Mouse (Mus musculus): Measurements from ENCODE around the gene Tmem252. TPM values are rescaled to one million over a fixed set of nuclear protein-coding genes. Genes with fewer than 3 reads are reported as not detected.

Tmem252 gene
- polyA plus RNA-seq, 1 experiment from 2014 or later = 0.97 TPM

- no peaks in the 10 kb centered on the region for H3K9me3 ChIP-seq (replicated peaks; ENCODE audit: control insufficient read depth, low read length)
- H3K4me3 ChIP-seq (ENCODE audit: low read depth, low read length) = no peak overlapping the region
- 85% methylated on average over 8 of the region's 8 CpGs for WGBS
- H3K4me2 ChIP-seq (ENCODE audit: low read length) = no peak overlapping the region
- no peaks in the 10 kb centered on the region for H3K27me3 ChIP-seq (replicated peaks; ENCODE audit: control insufficient read depth, insufficient read depth, low read length)
- no peak overlapping the region for H3K9ac ChIP-seq (ENCODE audit: low read length)
- peaks cover 9% of the 10 kb centered on the region; the same call in 1 of the 2 replicates for H3K4me1 ChIP-seq (ENCODE audit: control insufficient read depth, insufficient read depth, low read length)
- no peak overlapping the region for H3K27ac ChIP-seq (ENCODE audit: low read depth, low read length)
- DNase-seq (ENCODE audit: low spot score) (no peak), ATAC-seq (no peak)
- no peaks in the 10 kb centered on the region for H3K36me3 ChIP-seq (ENCODE audit: control insufficient read depth, insufficient read depth, low read length)
These were observed 25.8 kb upstream of the Tmem252 start for GRCm38 (mm10) chr19:24648016-24648415.

- Histone ChIP-seq H3K36me3 (ENCODE audit: control insufficient read depth, insufficient read depth, low read length) (no peaks in the 10 kb centered on the region), H3K4me1 (ENCODE audit: control insufficient read depth, insufficient read depth, low read length) (peaks cover 9% of the 10 kb centered on the region; the same call in 1 of the 2 replicates), H3K27me3 (replicated peaks; ENCODE audit: control insufficient read depth, insufficient read depth, low read length) (no peaks in the 10 kb centered on the region), H3K4me3 (ENCODE audit: low read depth, low read length) (no peak overlapping the region), H3K9me3 (replicated peaks; ENCODE audit: control insufficient read depth, low read length) (no peaks in the 10 kb centered on the region), H3K27ac (ENCODE audit: low read depth, low read length) (no peak overlapping the region), H3K9ac (ENCODE audit: low read length) (no peak overlapping the region), H3K4me2 (ENCODE audit: low read length) (no peak overlapping the region)
- 55% methylated on average over 8 of the region's 8 CpGs for WGBS
- DNase-seq (ENCODE audit: low spot score) = peak; percentile 23
- ATAC-seq = peak; percentile 30; the same call in 1 of the 2 replicates
These were observed 23.4 kb upstream of the Tmem252 start for GRCm38 (mm10) chr19:24650428-24650827.

GRCm38 (mm10) chr19:24651595-24651994, 22.2 kb upstream of the Tmem252 start:
- H3K4me1 ChIP-seq (ENCODE audit: control insufficient read depth, insufficient read depth, low read length) = peaks cover 9% of the 10 kb centered on the region; the same call in 1 of the 2 replicates
- H3K27ac ChIP-seq (ENCODE audit: low read depth, low read length) = 0 out of 2 replicates have a peak overlapping the region, but pooled peaks have one; percentile 46
- no peak overlapping the region for H3K4me3 ChIP-seq (ENCODE audit: low read depth, low read length)
- no peak overlapping the region for H3K4me2 ChIP-seq (ENCODE audit: low read length)
- H3K36me3 ChIP-seq (ENCODE audit: control insufficient read depth, insufficient read depth, low read length) = no peaks in the 10 kb centered on the region
- H3K9me3 ChIP-seq (replicated peaks; ENCODE audit: control insufficient read depth, low read length) = no peaks in the 10 kb centered on the region
- ATAC-seq (no peak), DNase-seq (ENCODE audit: low spot score) (peak; percentile 17)
- H3K9ac ChIP-seq (ENCODE audit: low read length) = no peak overlapping the region
- no peaks in the 10 kb centered on the region for H3K27me3 ChIP-seq (replicated peaks; ENCODE audit: control insufficient read depth, insufficient read depth, low read length)
- WGBS = 17% methylated on average over 2 of the region's 2 CpGs

GRCm38 (mm10) chr19:24652342-24653019, 21.3 kb upstream of the Tmem252 start:
- H3K4me2 ChIP-seq (ENCODE audit: low read length) = no peak overlapping the region
- WGBS = 28% methylated on average over 6 of the region's 6 CpGs

GRCm38 (mm10) chr19:24653230-24653799, 20.5 kb upstream of the Tmem252 start:
- Histone ChIP-seq H3K9me3 (replicated peaks; ENCODE audit: control insufficient read depth, low read length) (no peaks in the 10 kb centered on the region), H3K27ac (ENCODE audit: low read depth, low read length) (no peak overlapping the region), H3K36me3 (ENCODE audit: control insufficient read depth, insufficient read depth, low read length) (no peaks in the 10 kb centered on the region), H3K27me3 (replicated peaks; ENCODE audit: control insufficient read depth, insufficient read depth, low read length) (no peaks in the 10 kb centered on the region), H3K4me3 (ENCODE audit: low read depth, low read length) (no peak overlapping the region), H3K4me2 (ENCODE audit: low read length) (no peak overlapping the region), H3K9ac (ENCODE audit: low read length) (no peak overlapping the region), H3K4me1 (ENCODE audit: control insufficient read depth, insufficient read depth, low read length) (peaks cover 9% of the 10 kb centered on the region; the same call in 1 of the 2 replicates)
- no peak for ATAC-seq
- WGBS = 81% methylated on average over 9 of the region's 9 CpGs
- no peak for DNase-seq (ENCODE audit: low spot score)

More at GRCm38 (mm10) chr19:24652342-24653019, 21.3 kb upstream of the Tmem252 start:
- DNase-seq (ENCODE audit: low spot score) (peak; percentile 74), ATAC-seq (peak; percentile 78; the same call in 1 of the 2 replicates)
- Histone ChIP-seq H3K9me3 (replicated peaks; ENCODE audit: control insufficient read depth, low read length) (no peaks in the 10 kb centered on the region), H3K4me3 (ENCODE audit: low read depth, low read length) (no peak overlapping the region), H3K27ac (ENCODE audit: low read depth, low read length) (peak overlapping the region; percentile 72), H3K9ac (ENCODE audit: low read length) (no peak overlapping the region), H3K36me3 (ENCODE audit: control insufficient read depth, insufficient read depth, low read length) (no peaks in the 10 kb centered on the region), H3K4me1 (ENCODE audit: control insufficient read depth, insufficient read depth, low read length) (peaks cover 9% of the 10 kb centered on the region; the same call in 1 of the 2 replicates), H3K27me3 (replicated peaks; ENCODE audit: control insufficient read depth, insufficient read depth, low read length) (no peaks in the 10 kb centered on the region)

GRCm38 (mm10) chr19:24656981-24657380, 16.8 kb upstream of the Tmem252 start:
- no peak for ATAC-seq
- no peak overlapping the region for H3K4me2 ChIP-seq (ENCODE audit: low read length)
- 82% methylated on average over 3 of the region's 3 CpGs for WGBS

GRCm38 (mm10) chr19:24662346-24662745, 11.5 kb upstream of the Tmem252 start:
- H3K27me3 ChIP-seq (replicated peaks; ENCODE audit: control insufficient read depth, insufficient read depth, low read length) = no peaks in the 10 kb centered on the region
- DNase-seq (ENCODE audit: low spot score) (no peak), ATAC-seq (no peak)
- no peaks in the 10 kb centered on the region for H3K36me3 ChIP-seq (ENCODE audit: control insufficient read depth, insufficient read depth, low read length)
- 93% methylated on average over 2 of the region's 2 CpGs for WGBS
- no peak overlapping the region for H3K9ac ChIP-seq (ENCODE audit: low read length)
- no peak overlapping the region for H3K4me3 ChIP-seq (ENCODE audit: low read depth, low read length)
- no peaks in the 10 kb centered on the region for H3K4me1 ChIP-seq (ENCODE audit: control insufficient read depth, insufficient read depth, low read length)
- H3K9me3 ChIP-seq (replicated peaks; ENCODE audit: control insufficient read depth, low read length) = no peaks in the 10 kb centered on the region
- H3K27ac ChIP-seq (ENCODE audit: low read depth, low read length) = no peak overlapping the region
- no peak overlapping the region for H3K4me2 ChIP-seq (ENCODE audit: low read length)

More at GRCm38 (mm10) chr19:24656981-24657380, 16.8 kb upstream of the Tmem252 start:
- no peak overlapping the region for H3K9ac ChIP-seq (ENCODE audit: low read length)
- no peak for DNase-seq (ENCODE audit: low spot score)
- peaks cover 6% of the 10 kb centered on the region; the same call in 1 of the 2 replicates for H3K4me1 ChIP-seq (ENCODE audit: control insufficient read depth, insufficient read depth, low read length)
- H3K27ac ChIP-seq (ENCODE audit: low read depth, low read length) = no peak overlapping the region
- no peaks in the 10 kb centered on the region for H3K27me3 ChIP-seq (replicated peaks; ENCODE audit: control insufficient read depth, insufficient read depth, low read length)
- H3K4me3 ChIP-seq (ENCODE audit: low read depth, low read length) = no peak overlapping the region
- H3K9me3 ChIP-seq (replicated peaks; ENCODE audit: control insufficient read depth, low read length) = no peaks in the 10 kb centered on the region
- H3K36me3 ChIP-seq (ENCODE audit: control insufficient read depth, insufficient read depth, low read length) = no peaks in the 10 kb centered on the region

- DNase-seq (ENCODE audit: low spot score) (no peak), ATAC-seq (no peak)
- 75% methylated on average over 11 of the region's 11 CpGs for WGBS
These were observed 8.0 kb upstream of the Tmem252 start for GRCm38 (mm10) chr19:24665771-24666170.

GRCm38 (mm10) chr19:24667527-24667926, 6.3 kb upstream of the Tmem252 start:
- WGBS = 77% methylated on average over 3 of the region's 3 CpGs
- no peak overlapping the region for H3K27ac ChIP-seq (ENCODE audit: low read depth, low read length)
- no peaks in the 10 kb centered on the region for H3K4me1 ChIP-seq (ENCODE audit: control insufficient read depth, insufficient read depth, low read length)
- H3K9me3 ChIP-seq (replicated peaks; ENCODE audit: control insufficient read depth, low read length) = no peaks in the 10 kb centered on the region
- no peak overlapping the region for H3K4me2 ChIP-seq (ENCODE audit: low read length)
- H3K4me3 ChIP-seq (ENCODE audit: low read depth, low read length) = no peak overlapping the region
- no peaks in the 10 kb centered on the region for H3K27me3 ChIP-seq (replicated peaks; ENCODE audit: control insufficient read depth, insufficient read depth, low read length)
- DNase-seq (ENCODE audit: low spot score) (peak; percentile 20), ATAC-seq (no peak)
- no peak overlapping the region for H3K9ac ChIP-seq (ENCODE audit: low read length)
- H3K36me3 ChIP-seq (ENCODE audit: control insufficient read depth, insufficient read depth, low read length) = no peaks in the 10 kb centered on the region

More at GRCm38 (mm10) chr19:24665771-24666170, 8.0 kb upstream of the Tmem252 start:
- Histone ChIP-seq H3K4me2 (ENCODE audit: low read length) (no peak overlapping the region), H3K9me3 (replicated peaks; ENCODE audit: control insufficient read depth, low read length) (no peaks in the 10 kb centered on the region), H3K27me3 (replicated peaks; ENCODE audit: control insufficient read depth, insufficient read depth, low read length) (no peaks in the 10 kb centered on the region), H3K4me3 (ENCODE audit: low read depth, low read length) (no peak overlapping the region), H3K36me3 (ENCODE audit: control insufficient read depth, insufficient read depth, low read length) (no peaks in the 10 kb centered on the region), H3K9ac (ENCODE audit: low read length) (no peak overlapping the region), H3K4me1 (ENCODE audit: control insufficient read depth, insufficient read depth, low read length) (no peaks in the 10 kb centered on the region), H3K27ac (ENCODE audit: low read depth, low read length) (no peak overlapping the region)
